Mouse (Mus musculus) stomach, embryonic 15.5 days (tissue): ENCODE data around the gene Psors1c2. TPM values are rescaled to one million over a fixed set of nuclear protein-coding genes. Genes with fewer than 3 reads are reported as not detected.

Source experiments
- ATAC-seq: fragments of 200-750 bp; cut with Nextera tagmentation; 2 replicates; pipeline ENCODE4 v1.8.0; 2017; ENCODE audit warnings: low read depth, moderate number of reproducible peaks, moderate TSS enrichment; ENCODE audit not compliant: insufficient read depth, low FRiP score
- H3K27ac ChIP-seq: fragments of 300-500 bp; sonication (generic); 2 replicates; pipeline ENCODE4 v1.5.1; 2015; ENCODE audit warnings: mild to moderate bottlenecking, inconsistent platforms
- H3K27me3 ChIP-seq: fragments of 300-500 bp; sonication (generic); replicated peaks from 2 replicates; pipeline ENCODE4 v1.6.1; 2015; ENCODE audit warnings: inconsistent platforms
- H3K36me3 ChIP-seq: fragments of 300-500 bp; sonication (generic); 2 replicates; pipeline ENCODE4 v1.6.1; 2015; ENCODE audit warnings: inconsistent platforms
- H3K4me1 ChIP-seq: fragments of 300-500 bp; sonication (generic); 2 replicates; pipeline ENCODE4 v1.6.1; 2015; ENCODE audit warnings: inconsistent platforms
- H3K4me2 ChIP-seq: fragments of 300-500 bp; sonication (generic); 2 replicates; pipeline ENCODE4 v1.6.1; 2015; ENCODE audit warnings: mild to moderate bottlenecking, inconsistent platforms
- H3K4me3 ChIP-seq: fragments of 300-500 bp; sonication (generic); replicated peaks from 2 replicates; pipeline ENCODE4 v1.5.1; 2015; ENCODE audit warnings: inconsistent platforms
- H3K9ac ChIP-seq: fragments of 300-500 bp; sonication (generic); 2 replicates; pipeline ENCODE4 v1.6.1; 2015; ENCODE audit warnings: inconsistent platforms
- H3K9me3 ChIP-seq: fragments of 300-500 bp; sonication (generic); 2 replicates; pipeline ENCODE4 v1.6.1; 2016; ENCODE audit warnings: inconsistent platforms
- WGBS: fragments of 180-500 bp; shearing (Covaris S2); methylation state at CpG from one replicate; pipeline ENCODE4 v1.1.7; 2015; 5-methylcytosine and 5-hydroxymethylcytosine counted together
- polyA plus RNA-seq: library from polyadenylated mRNA; unstranded; fragments of >200 nt; fragmentation: Nextera tagmentation; extraction: Ambion mirVana; gene quantifications from 2 replicates; pipeline ENCODE4 v1.2.1, GENCODE M21; 2015

The Psors1c2 gene
- 0.74 and 1.0 TPM in 2 replicates for polyA plus RNA-seq

- no peak for ATAC-seq
- H3K9me3 ChIP-seq, result no peaks in the 10 kb centered on the region
- WGBS, result 25% methylated on average over 7 of the region's 7 CpGs
- H3K36me3 ChIP-seq, result peaks cover 9% of the 10 kb centered on the region; the same call in 1 of the 2 replicates
- no peak within 1 kb of the TSS for H3K4me2 ChIP-seq
- no peaks in the 10 kb centered on the region for H3K4me1 ChIP-seq
- H3K9ac ChIP-seq, result no peak within 1 kb of the TSS
- no peak within 1 kb of the TSS for H3K4me3 ChIP-seq
- no peak within 1 kb of the TSS for H3K27ac ChIP-seq
- H3K27me3 ChIP-seq, result no peaks in the 10 kb centered on the region
Measured at GRCm38 (mm10) chr17:35532901-35533300, at the start of gene Psors1c2. Gene Psors1c2 (plus strand): TSS chr17:35533201.

- H3K36me3 ChIP-seq, result no peaks in the 10 kb centered on the region
- no peak overlapping the region for H3K9ac ChIP-seq
- H3K4me2 ChIP-seq, result no peak overlapping the region
- H3K27ac ChIP-seq, result no peak overlapping the region
- no peaks in the 10 kb centered on the region for H3K27me3 ChIP-seq
- no peaks in the 10 kb centered on the region for H3K4me1 ChIP-seq
- no peaks in the 10 kb centered on the region for H3K9me3 ChIP-seq
- H3K4me3 ChIP-seq, result no peak overlapping the region
- no peak for ATAC-seq
- 0% methylated on average over 9 of the region's 9 CpGs for WGBS
Measured at GRCm38 (mm10) chr17:35484066-35484465, 48.9 kb upstream of the Psors1c2 start.

- 19% methylated on average over 4 of the region's 4 CpGs for WGBS
- Histone ChIP-seq H3K4me1 (no peaks in the 10 kb centered on the region), H3K27ac (no peak overlapping the region), H3K27me3 (no peaks in the 10 kb centered on the region), H3K4me2 (no peak overlapping the region), H3K36me3 (no peaks in the 10 kb centered on the region), H3K9ac (no peak overlapping the region), H3K9me3 (no peaks in the 10 kb centered on the region), H3K4me3 (no peak overlapping the region)
- ATAC-seq, result no peak
Measured at GRCm38 (mm10) chr17:35485702-35486101, 47.3 kb upstream of the Psors1c2 start.

GRCm38 (mm10) chr17:35486726-35487125 lies 46.3 kb upstream of the Psors1c2 start:
- no peaks in the 10 kb centered on the region for H3K36me3 ChIP-seq
- H3K4me2 ChIP-seq, result no peak overlapping the region
- no peaks in the 10 kb centered on the region for H3K4me1 ChIP-seq
- no peaks in the 10 kb centered on the region for H3K27me3 ChIP-seq
- ATAC-seq, result no peak
- WGBS, result 45% methylated on average over 10 of the region's 10 CpGs
- no peak overlapping the region for H3K9ac ChIP-seq
- H3K9me3 ChIP-seq, result no peaks in the 10 kb centered on the region
- H3K4me3 ChIP-seq, result no peak overlapping the region
- no peak overlapping the region for H3K27ac ChIP-seq

- H3K36me3 ChIP-seq, result no peaks in the 10 kb centered on the region
- no peak overlapping the region for H3K27ac ChIP-seq
- no peaks in the 10 kb centered on the region for H3K4me1 ChIP-seq
- no peak overlapping the region for H3K4me3 ChIP-seq
- H3K9ac ChIP-seq, result no peak overlapping the region
- no peaks in the 10 kb centered on the region for H3K27me3 ChIP-seq
- no peak for ATAC-seq
- 92% methylated on average over 2 of the region's 2 CpGs for WGBS
- no peaks in the 10 kb centered on the region for H3K9me3 ChIP-seq
- no peak overlapping the region for H3K4me2 ChIP-seq
Measured at GRCm38 (mm10) chr17:35488041-35488440, 45.0 kb upstream of the Psors1c2 start.

- Histone ChIP-seq H3K4me2 (no peak overlapping the region), H3K9me3 (no peaks in the 10 kb centered on the region), H3K36me3 (no peaks in the 10 kb centered on the region), H3K27ac (no peak overlapping the region), H3K27me3 (no peaks in the 10 kb centered on the region), H3K9ac (no peak overlapping the region), H3K4me1 (no peaks in the 10 kb centered on the region), H3K4me3 (no peak overlapping the region)
- no peak for ATAC-seq
- WGBS, result 67% methylated on average over 5 of the region's 5 CpGs
Measured at GRCm38 (mm10) chr17:35490320-35490719, 42.7 kb upstream of the Psors1c2 start.

GRCm38 (mm10) chr17:35497124-35497523 lies 35.9 kb upstream of the Psors1c2 start:
- Histone ChIP-seq H3K4me2 (no peak overlapping the region), H3K9ac (no peak overlapping the region), H3K4me3 (no peak overlapping the region), H3K27me3 (no peaks in the 10 kb centered on the region), H3K9me3 (no peaks in the 10 kb centered on the region), H3K36me3 (no peaks in the 10 kb centered on the region), H3K4me1 (no peaks in the 10 kb centered on the region), H3K27ac (no peak overlapping the region)
- ATAC-seq, result no peak
- WGBS, result 92% methylated on average over 7 of the region's 7 CpGs

- no peak overlapping the region for H3K4me2 ChIP-seq
- peaks cover 6% of the 10 kb centered on the region; the same call in 1 of the 2 replicates for H3K27me3 ChIP-seq
- no peaks in the 10 kb centered on the region for H3K36me3 ChIP-seq
- H3K27ac ChIP-seq, result no peak overlapping the region
- H3K4me1 ChIP-seq, result no peaks in the 10 kb centered on the region
- no peak overlapping the region for H3K9ac ChIP-seq
- ATAC-seq, result no peak
- no peaks in the 10 kb centered on the region for H3K9me3 ChIP-seq
- H3K4me3 ChIP-seq, result no peak overlapping the region
- 16% methylated on average over 6 of the region's 6 CpGs for WGBS
Measured at GRCm38 (mm10) chr17:35502226-35502625, 30.8 kb upstream of the Psors1c2 start.

GRCm38 (mm10) chr17:35502762-35503161 lies 30.2 kb upstream of the Psors1c2 start:
- no peaks in the 10 kb centered on the region for H3K9me3 ChIP-seq
- H3K9ac ChIP-seq, result no peak overlapping the region
- no peaks in the 10 kb centered on the region for H3K4me1 ChIP-seq
- no peak overlapping the region for H3K4me2 ChIP-seq
- H3K4me3 ChIP-seq, result no peak overlapping the region
- peaks cover 6% of the 10 kb centered on the region; the same call in 1 of the 2 replicates for H3K27me3 ChIP-seq
- H3K36me3 ChIP-seq, result no peaks in the 10 kb centered on the region
- no peak for ATAC-seq
- H3K27ac ChIP-seq, result no peak overlapping the region
- WGBS, result 58% methylated on average over 5 of the region's 5 CpGs

- 40% methylated on average over 5 of the region's 5 CpGs for WGBS
- H3K4me2 ChIP-seq, result no peak overlapping the region
Measured at GRCm38 (mm10) chr17:35503849-35504248, 29.2 kb upstream of the Psors1c2 start.

GRCm38 (mm10) chr17:35504628-35505481 lies 28.1 kb upstream of the Psors1c2 start:
- no peaks in the 10 kb centered on the region for H3K36me3 ChIP-seq
- no peak overlapping the region for H3K9ac ChIP-seq
- no peak for ATAC-seq
- H3K4me3 ChIP-seq, result no peak overlapping the region
- H3K9me3 ChIP-seq, result no peaks in the 10 kb centered on the region
- 40% methylated on average over 8 of the region's 8 CpGs for WGBS
- H3K4me2 ChIP-seq, result no peak overlapping the region
- peaks cover 6% of the 10 kb centered on the region; the same call in 1 of the 2 replicates for H3K27me3 ChIP-seq
- 0 out of 2 replicates have a peak, but pooled peaks cover 2% of the 10 kb centered on the region for H3K4me1 ChIP-seq
- H3K27ac ChIP-seq, result no peak overlapping the region

More at GRCm38 (mm10) chr17:35503849-35504248, 29.2 kb upstream of the Psors1c2 start:
- ATAC-seq, result no peak
- Histone ChIP-seq H3K27me3 (peaks cover 6% of the 10 kb centered on the region; the same call in 1 of the 2 replicates), H3K9me3 (no peaks in the 10 kb centered on the region), H3K9ac (no peak overlapping the region), H3K4me1 (no peaks in the 10 kb centered on the region), H3K36me3 (no peaks in the 10 kb centered on the region), H3K4me3 (no peak overlapping the region), H3K27ac (no peak overlapping the region)

- peaks cover 6% of the 10 kb centered on the region; the same call in 1 of the 2 replicates for H3K27me3 ChIP-seq
- no peak within 1 kb of the TSS for H3K9ac ChIP-seq
- no peaks in the 10 kb centered on the region for H3K9me3 ChIP-seq
- no peaks in the 10 kb centered on the region for H3K36me3 ChIP-seq
- peak; percentile 17; the same call in 1 of the 2 replicates for ATAC-seq
- 0 out of 2 replicates have a peak, but pooled peaks cover 2% of the 10 kb centered on the region for H3K4me1 ChIP-seq
- no peak within 1 kb of the TSS for H3K4me3 ChIP-seq
- H3K4me2 ChIP-seq, result no peak within 1 kb of the TSS
- 55% methylated on average over 13 of the region's 13 CpGs for WGBS
- no peak within 1 kb of the TSS for H3K27ac ChIP-seq
Measured at GRCm38 (mm10) chr17:35505776-35506175, 27.2 kb upstream of the Psors1c2 start, which contains the start of gene Pou5f1. Gene Pou5f1 (plus strand): TSS chr17:35506018.
